Mouse (Mus musculus) neural tube, embryonic 11.5 days (tissue): ENCODE measurements around the gene Arhgap6. TPM values are rescaled to one million over a fixed set of nuclear protein-coding genes. Genes with fewer than 3 reads are reported as not detected.

Experiments used
- ATAC-seq: fragments of 200-750 bp; cut with Nextera tagmentation; 2 replicates; pipeline ENCODE4 v1.8.0; 2017; ENCODE audit warnings: moderate number of reproducible peaks, mild to moderate bottlenecking, moderate TSS enrichment, moderate library complexity; ENCODE audit not compliant: insufficient read depth, low FRiP score, low TSS enrichment
- DNase-seq: peaks from one replicate; pipeline ENCODE4 v3.0.0-alpha.2; 2015; ENCODE audit warnings: low spot score
- H3K27ac ChIP-seq: fragments of 300-500 bp; sonication (generic); 2 replicates; pipeline ENCODE4 v1.5.1; 2014; ENCODE audit warnings: low read depth, mild to moderate bottlenecking, low read length
- H3K27me3 ChIP-seq: fragments of 300-500 bp; sonication (generic); 2 replicates; pipeline ENCODE4 v1.6.1; 2014; ENCODE audit warnings: mild to moderate bottlenecking, low read length, mixed read lengths; ENCODE audit not compliant: control insufficient read depth, insufficient read depth
- H3K36me3 ChIP-seq: fragments of 300-500 bp; sonication (generic); 2 replicates; pipeline ENCODE4 v1.6.1; 2014; ENCODE audit warnings: mild to moderate bottlenecking, low read length, moderate library complexity, mixed read lengths; ENCODE audit not compliant: control insufficient read depth, insufficient read depth
- H3K4me1 ChIP-seq: fragments of 300-500 bp; sonication (generic); 2 replicates; pipeline ENCODE4 v1.6.1; 2014; ENCODE audit warnings: low read length, mixed read lengths; ENCODE audit not compliant: control insufficient read depth, insufficient read depth
- H3K4me2 ChIP-seq: fragments of 300-500 bp; sonication (generic); 2 replicates; pipeline ENCODE4 v1.6.1; 2014; ENCODE audit warnings: low read depth, mild to moderate bottlenecking, moderate library complexity
- H3K4me3 ChIP-seq: fragments of 300-500 bp; sonication (generic); 2 replicates; pipeline ENCODE4 v1.5.1; 2014; ENCODE audit warnings: low read depth, low read length
- H3K9ac ChIP-seq: fragments of 300-500 bp; sonication (generic); 2 replicates; pipeline ENCODE4 v1.6.1; 2014; ENCODE audit warnings: mild to moderate bottlenecking, low read length
- H3K9me3 ChIP-seq: fragments of 300-500 bp; sonication (generic); 2 replicates; pipeline ENCODE4 v1.6.1; 2016; ENCODE audit warnings: low read length; ENCODE audit not compliant: control insufficient read depth
- WGBS: fragments of 180-500 bp; shearing (Covaris S2); extraction: QIAGEN DNeasy Blood & Tissue Kit; methylation state at CpG from one replicate; pipeline ENCODE4 v1.1.7; 2014; 5-methylcytosine and 5-hydroxymethylcytosine counted together
- polyA plus RNA-seq: library from polyadenylated mRNA; unstranded; fragments of >200 nt; fragmentation: Nextera tagmentation; extraction: Ambion mirVana; gene quantifications from 2 replicates; pipeline ENCODE4 v1.2.1, GENCODE M21; 2014

Arhgap6 gene
- polyA plus RNA-seq, 1 experiment from 2014 or later = 1.8 TPM

DNA sequence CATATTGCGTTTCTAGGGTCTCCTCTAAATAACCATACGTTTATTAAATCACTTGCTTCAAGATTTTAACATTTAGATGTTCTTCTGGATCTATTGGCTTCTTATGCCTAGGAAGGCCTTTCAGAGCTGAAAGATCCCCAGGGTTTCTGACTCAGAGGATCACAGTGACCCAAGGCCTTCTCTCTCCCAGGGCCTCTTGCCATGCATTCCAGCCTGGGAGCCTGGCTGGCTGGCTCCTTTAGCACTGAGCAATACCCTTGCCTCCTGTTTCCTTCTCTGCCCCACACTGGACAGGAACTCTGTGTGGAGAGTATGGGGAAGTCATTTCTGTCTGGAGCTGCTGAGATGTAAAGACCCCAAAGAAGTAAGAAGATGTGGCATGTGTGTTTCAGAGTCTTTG lies 376.1 kb downstream of the Arhgap6 start:
- Histone ChIP-seq H3K4me2 (no peak overlapping the region), H3K27ac (no peak overlapping the region), H3K27me3 (no peaks in the 10 kb centered on the region), H3K9ac (no peak overlapping the region), H3K36me3 (no peaks in the 10 kb centered on the region), H3K4me1 (no peaks in the 10 kb centered on the region), H3K9me3 (no peaks in the 10 kb centered on the region), H3K4me3 (no peak overlapping the region)
- DNase-seq (no peak), ATAC-seq (no peak)
- WGBS = 81% methylated on average over 2 of the region's 2 CpGs

DNA sequence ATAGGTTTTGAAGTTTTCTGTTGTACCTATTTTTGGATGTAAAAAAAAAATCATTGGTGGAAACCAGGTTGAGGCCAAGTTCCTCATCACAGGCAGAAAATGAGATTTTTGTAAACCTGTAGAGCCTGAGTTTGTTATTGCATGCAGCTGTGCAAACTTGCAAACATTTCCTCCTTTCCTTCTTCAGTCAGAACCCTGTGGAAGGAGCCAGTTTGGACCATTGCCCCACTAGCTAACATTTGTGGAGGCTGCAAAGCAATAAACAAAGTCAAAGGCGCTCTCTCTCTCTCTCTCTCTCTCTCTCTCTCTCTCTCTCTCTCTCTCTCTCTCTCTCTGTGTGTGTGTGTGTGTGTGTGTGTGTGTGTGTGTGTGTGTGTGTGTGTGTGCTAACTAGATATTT lies 378.9 kb downstream of the Arhgap6 start:
- H3K4me3 ChIP-seq = no peak overlapping the region
- DNase-seq = no peak
- H3K27me3 ChIP-seq = no peaks in the 10 kb centered on the region
- no peaks in the 10 kb centered on the region for H3K36me3 ChIP-seq
- no peak for ATAC-seq
- no peak overlapping the region for H3K4me2 ChIP-seq
- H3K27ac ChIP-seq = no peak overlapping the region
- H3K9me3 ChIP-seq = no peaks in the 10 kb centered on the region
- 100% methylated on average over 1 of the region's 1 CpGs for WGBS
- no peaks in the 10 kb centered on the region for H3K4me1 ChIP-seq
- H3K9ac ChIP-seq = no peak overlapping the region

DNA sequence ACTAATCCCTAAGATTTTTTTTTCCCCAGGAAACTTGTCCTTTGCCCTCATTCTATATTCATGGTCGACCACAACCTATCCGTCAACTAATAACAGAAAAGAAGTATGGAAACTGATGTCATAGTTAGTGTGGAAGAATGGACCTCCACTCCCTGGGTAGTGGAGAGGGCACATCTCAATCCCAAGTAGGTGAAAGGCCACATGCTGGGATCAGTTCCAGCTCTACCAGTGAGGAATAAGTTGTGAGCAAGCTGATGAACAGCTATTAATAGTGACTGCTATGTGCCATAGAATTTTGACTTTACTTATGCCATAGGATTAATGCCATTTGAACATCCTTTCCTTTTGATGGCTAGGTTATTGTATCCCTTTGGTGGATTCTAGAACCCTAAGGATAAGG lies 383.7 kb downstream of the Arhgap6 start:
- Histone ChIP-seq H3K27ac (no peak overlapping the region), H3K4me2 (no peak overlapping the region), H3K27me3 (no peaks in the 10 kb centered on the region), H3K4me1 (no peaks in the 10 kb centered on the region), H3K9ac (no peak overlapping the region), H3K36me3 (no peaks in the 10 kb centered on the region), H3K9me3 (no peaks in the 10 kb centered on the region), H3K4me3 (no peak overlapping the region)
- 78% methylated on average over 2 of the region's 2 CpGs for WGBS
- ATAC-seq (no peak), DNase-seq (no peak)

DNA sequence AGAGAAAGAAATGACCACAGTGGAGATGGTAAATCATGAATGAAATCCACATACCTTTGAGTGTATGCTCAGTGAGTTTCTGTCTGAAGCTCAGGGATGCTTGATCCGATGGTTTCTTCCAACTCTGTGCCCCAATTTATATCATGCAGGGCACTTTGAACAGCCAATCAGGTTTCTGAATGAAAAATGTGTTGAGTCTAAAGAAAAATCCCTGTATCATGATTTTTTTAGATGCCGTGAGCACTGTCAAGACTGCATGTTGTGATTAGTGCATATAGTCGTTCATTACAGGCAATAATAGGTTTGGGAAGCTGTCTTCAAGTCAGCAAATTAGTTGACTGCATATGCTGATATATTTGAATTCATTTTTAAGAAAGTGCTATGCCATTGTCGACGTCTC lies 392.2 kb downstream of the Arhgap6 start, which contains the start of gene Amelx:
Amelx (minus strand) TSS at position 101 of the 400 bp plus-strand sequence.
- H3K4me3 ChIP-seq = no peak within 1 kb of the TSS
- ATAC-seq = no peak
- DNase-seq = no peak
- H3K36me3 ChIP-seq = no peaks in the 10 kb centered on the region
- H3K27me3 ChIP-seq = no peaks in the 10 kb centered on the region
- no peaks in the 10 kb centered on the region for H3K9me3 ChIP-seq
- 83% methylated on average over 5 of the region's 5 CpGs for WGBS
- no peaks in the 10 kb centered on the region for H3K4me1 ChIP-seq
- H3K27ac ChIP-seq = no peak within 1 kb of the TSS
- no peak within 1 kb of the TSS for H3K4me2 ChIP-seq
- H3K9ac ChIP-seq = no peak within 1 kb of the TSS

DNA sequence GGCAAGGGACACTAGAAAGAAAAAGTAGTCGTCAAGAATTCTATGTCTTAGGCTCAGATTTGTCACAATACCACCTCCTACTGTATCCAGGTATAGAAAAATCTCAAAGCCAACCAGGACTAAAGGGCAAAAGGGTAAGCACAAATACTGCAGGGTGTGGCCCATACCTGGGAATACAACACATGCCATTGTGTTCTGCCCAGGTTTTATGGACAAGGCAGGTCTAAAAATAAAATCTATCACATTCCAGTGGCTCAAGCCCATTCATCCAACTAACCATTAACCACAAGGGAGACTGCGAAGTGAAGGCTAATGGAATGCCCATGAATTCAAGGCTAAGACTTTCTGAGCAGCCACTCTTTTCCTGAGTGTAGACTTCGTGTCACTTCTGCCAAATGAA lies 415.1 kb downstream of the Arhgap6 start:
- Histone ChIP-seq H3K9ac (no peak overlapping the region), H3K27me3 (peaks cover 2% of the 10 kb centered on the region; the same call in 1 of the 2 replicates), H3K36me3 (no peaks in the 10 kb centered on the region), H3K9me3 (no peaks in the 10 kb centered on the region), H3K4me2 (no peak overlapping the region), H3K4me3 (no peak overlapping the region), H3K27ac (no peak overlapping the region), H3K4me1 (no peaks in the 10 kb centered on the region)
- DNase-seq (no peak), ATAC-seq (no peak)
- 68% methylated on average over 3 of the region's 3 CpGs for WGBS

DNA sequence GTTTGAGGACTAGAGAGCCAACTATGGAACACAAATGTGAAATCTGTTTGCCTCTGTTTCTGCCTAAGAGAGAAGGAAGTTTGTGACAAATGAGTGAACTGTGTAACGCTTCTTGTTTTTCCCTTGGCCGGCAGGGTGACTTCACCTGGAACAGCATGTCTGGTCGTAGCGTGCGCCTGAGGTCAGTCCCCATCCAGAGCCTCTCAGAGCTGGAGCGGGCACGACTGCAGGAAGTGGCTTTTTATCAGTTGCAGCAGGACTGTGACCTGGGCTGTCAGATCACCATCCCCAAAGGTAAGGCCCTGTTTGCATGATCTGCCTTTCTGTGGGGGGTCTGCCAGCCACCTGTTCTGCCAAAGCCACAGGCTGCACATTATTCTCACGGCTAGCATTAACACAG lies 425.2 kb downstream of the Arhgap6 start:
- no peak for DNase-seq
- no peaks in the 10 kb centered on the region for H3K27me3 ChIP-seq
- no peak for ATAC-seq

DNA sequence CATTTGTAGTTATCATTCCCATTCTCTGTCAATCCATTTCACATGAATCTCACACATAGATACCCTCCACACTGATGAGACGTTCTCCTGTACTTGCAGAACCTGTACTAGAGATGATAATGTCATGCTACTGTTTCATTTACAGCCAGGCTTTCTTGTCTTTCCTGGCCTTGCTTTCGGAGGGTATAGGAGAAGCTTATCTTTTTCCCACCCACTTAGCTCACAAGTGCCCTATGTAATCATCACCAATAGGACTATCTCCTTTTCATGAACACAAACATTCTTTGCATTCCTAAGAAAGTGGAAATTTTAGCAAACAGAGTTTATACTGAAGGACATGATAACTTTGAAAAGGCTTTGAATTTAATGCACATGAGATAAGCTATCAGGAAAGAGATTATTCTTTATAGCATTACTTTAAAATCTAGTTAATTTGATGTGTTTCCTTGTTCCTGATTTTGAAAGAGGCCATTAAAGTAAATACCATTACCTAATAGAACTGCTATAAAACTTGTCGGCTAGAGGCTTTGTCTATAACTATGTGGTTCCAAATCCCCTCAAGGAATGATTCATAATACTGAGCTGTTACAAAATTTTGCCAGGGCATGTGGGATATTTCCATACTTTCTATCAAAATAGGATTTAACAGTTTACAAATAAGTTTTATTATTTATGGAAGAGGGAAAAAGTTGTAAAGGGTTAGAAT lies 427.6 kb downstream of the Arhgap6 start:
- ATAC-seq (no peak), DNase-seq (no peak)
- WGBS = 81% methylated on average over 3 of the region's 3 CpGs
- Histone ChIP-seq H3K4me3 (no peak overlapping the region), H3K4me2 (no peak overlapping the region), H3K4me1 (no peaks in the 10 kb centered on the region), H3K27ac (no peak overlapping the region), H3K9me3 (no peaks in the 10 kb centered on the region), H3K27me3 (no peaks in the 10 kb centered on the region), H3K9ac (no peak overlapping the region), H3K36me3 (no peaks in the 10 kb centered on the region)

More for the DNA sequence above, 425.2 kb downstream of the Arhgap6 start:
- Histone ChIP-seq H3K4me2 (no peak overlapping the region), H3K9ac (no peak overlapping the region), H3K9me3 (no peaks in the 10 kb centered on the region), H3K4me1 (no peaks in the 10 kb centered on the region), H3K4me3 (no peak overlapping the region), H3K36me3 (no peaks in the 10 kb centered on the region), H3K27ac (no peak overlapping the region)
- WGBS = 78% methylated on average over 8 of the region's 8 CpGs

DNA sequence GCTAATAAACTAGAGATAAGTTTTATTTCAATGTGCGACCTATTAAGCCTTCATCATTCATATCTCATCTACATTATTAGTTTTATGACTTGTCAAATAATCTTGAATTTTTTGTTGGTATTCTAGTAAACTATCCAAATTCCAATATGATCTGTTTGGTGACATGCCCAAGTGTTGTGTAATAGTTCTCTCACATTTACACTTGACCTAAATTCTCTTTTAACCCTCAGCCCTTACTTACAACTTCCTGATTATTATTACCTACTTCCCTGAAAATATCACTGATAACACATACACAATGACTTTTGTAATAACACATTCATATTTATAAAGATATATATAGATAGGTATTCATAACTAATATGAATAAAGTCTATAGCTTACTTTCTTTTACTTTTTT lies 461.0 kb downstream of the Arhgap6 start:
- H3K4me1 ChIP-seq = no peaks in the 10 kb centered on the region
- H3K27ac ChIP-seq = no peak overlapping the region
- 71% methylated on average over 1 of the region's 1 CpGs for WGBS
- H3K4me3 ChIP-seq = no peak overlapping the region
- H3K4me2 ChIP-seq = no peak overlapping the region
- ATAC-seq (no peak), DNase-seq (no peak)
- no peaks in the 10 kb centered on the region for H3K9me3 ChIP-seq
- no peaks in the 10 kb centered on the region for H3K36me3 ChIP-seq
- H3K27me3 ChIP-seq = no peaks in the 10 kb centered on the region
- no peak overlapping the region for H3K9ac ChIP-seq

DNA sequence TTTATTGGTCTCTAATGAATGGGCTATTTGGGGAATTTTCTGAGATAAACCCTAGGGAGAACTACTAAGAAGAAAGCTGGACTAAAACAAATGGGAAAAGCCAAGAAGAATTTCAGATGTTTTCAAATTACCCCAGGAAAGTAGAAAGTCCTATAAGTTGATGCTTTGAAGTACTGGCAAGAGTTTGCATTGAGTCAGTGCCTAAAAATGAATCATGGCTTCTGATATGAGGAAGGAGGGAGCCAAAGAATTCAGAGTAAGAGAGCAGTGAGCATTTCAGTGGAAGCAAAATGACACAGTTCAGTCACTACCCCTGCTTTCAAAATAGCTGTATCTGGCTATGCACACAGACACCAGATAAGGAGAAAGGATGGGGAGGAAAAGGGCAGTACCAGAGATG lies 461.8 kb downstream of the Arhgap6 start:
- no peaks in the 10 kb centered on the region for H3K36me3 ChIP-seq
- no peaks in the 10 kb centered on the region for H3K4me1 ChIP-seq
- no peak overlapping the region for H3K9ac ChIP-seq
- no peak overlapping the region for H3K4me3 ChIP-seq
- ATAC-seq = no peak
- no peak for DNase-seq
- H3K27ac ChIP-seq = no peak overlapping the region
- no peaks in the 10 kb centered on the region for H3K27me3 ChIP-seq
- no peak overlapping the region for H3K4me2 ChIP-seq
- no peaks in the 10 kb centered on the region for H3K9me3 ChIP-seq
